Mouse (Mus musculus) midbrain, embryonic 16.5 days (tissue): ENCODE results near the gene Adm. TPM values are rescaled to one million over a fixed set of nuclear protein-coding genes. Genes with fewer than 3 reads are reported as not detected.

Experiments used
- ATAC-seq: fragments of 200-750 bp; cut with Nextera tagmentation; 2 replicates; pipeline ENCODE4 v1.8.0; 2017; ENCODE audit warnings: moderate TSS enrichment
- H3K27ac ChIP-seq: fragments of 300-500 bp; sonication (generic); 2 replicates; pipeline ENCODE4 v1.5.1; 2014; ENCODE audit warnings: mild to moderate bottlenecking, low read length, mixed read lengths
- H3K27me3 ChIP-seq: fragments of 300-500 bp; sonication (generic); 2 replicates; pipeline ENCODE4 v1.6.1; 2014; ENCODE audit warnings: low read depth, low read length, mixed read lengths; ENCODE audit not compliant: control insufficient read depth, insufficient read depth
- H3K36me3 ChIP-seq: fragments of 300-500 bp; sonication (generic); 2 replicates; pipeline ENCODE4 v1.6.1; 2014; ENCODE audit warnings: mild to moderate bottlenecking, low read length, moderate library complexity, mixed read lengths; ENCODE audit not compliant: control insufficient read depth, insufficient read depth
- H3K4me1 ChIP-seq: fragments of 300-500 bp; sonication (generic); 2 replicates; pipeline ENCODE4 v1.6.1; 2014; ENCODE audit warnings: mild to moderate bottlenecking, low read length, mixed read lengths; ENCODE audit not compliant: control insufficient read depth, insufficient read depth
- H3K4me2 ChIP-seq: fragments of 300-500 bp; sonication (generic); 2 replicates; pipeline ENCODE4 v1.6.1; 2014; ENCODE audit warnings: mild to moderate bottlenecking, low read length, mixed read lengths
- H3K4me3 ChIP-seq: fragments of 300-500 bp; sonication (generic); 2 replicates; pipeline ENCODE4 v1.5.1; 2014; ENCODE audit warnings: low read depth, mild to moderate bottlenecking, low read length, moderate library complexity, mixed read lengths
- H3K9ac ChIP-seq: fragments of 300-500 bp; sonication (generic); 2 replicates; pipeline ENCODE4 v1.6.1; 2014; ENCODE audit warnings: low read depth, low read length, mixed read lengths
- H3K9me3 ChIP-seq: fragments of 300-500 bp; sonication (generic); replicated peaks from 2 replicates; pipeline ENCODE4 v1.6.1; 2014; ENCODE audit warnings: mild to moderate bottlenecking, low read length, mixed read lengths; ENCODE audit not compliant: control insufficient read depth, poor library complexity, severe bottlenecking
- WGBS: fragments of 180-500 bp; shearing (Covaris S2); extraction: QIAGEN DNeasy Blood & Tissue Kit; methylation state at CpG from one replicate; pipeline ENCODE4 v1.1.7; 2014; 5-methylcytosine and 5-hydroxymethylcytosine counted together
- polyA plus RNA-seq: library from polyadenylated mRNA; unstranded; fragments of >200 nt; fragmentation: Nextera tagmentation; extraction: Ambion mirVana; gene quantifications from 2 replicates; pipeline ENCODE4 v1.2.1, GENCODE M21; 2015

Adm gene
- polyA plus RNA-seq, 1 experiment from 2014 or later = 4.9 TPM

GRCm38 (mm10) chr7:110613381-110614132 is 13.9 kb upstream of the Adm start:
- Histone ChIP-seq H3K4me1 (peaks cover 25% of the 10 kb centered on the region), H3K4me3 (peak overlapping the region; percentile 97), H3K27ac (peak overlapping the region; percentile 98), H3K9me3 (no peaks in the 10 kb centered on the region), H3K36me3 (no peaks in the 10 kb centered on the region), H3K27me3 (peaks cover 3% of the 10 kb centered on the region), H3K4me2 (peak overlapping the region; percentile 77), H3K9ac (peak overlapping the region; percentile 98)
- ATAC-seq = 0 out of 2 replicates have a peak, but pooled peaks have one; percentile 22
- WGBS = 3% methylated on average over 17 of the region's 17 CpGs

- Histone ChIP-seq H3K27me3 (peaks cover 3% of the 10 kb centered on the region), H3K27ac (peak within 1 kb of the TSS; percentile 98), H3K9ac (peak within 1 kb of the TSS; percentile 98), H3K4me3 (peak within 1 kb of the TSS; percentile 97), H3K4me2 (peak within 1 kb of the TSS; percentile 77), H3K36me3 (no peaks in the 10 kb centered on the region), H3K9me3 (no peaks in the 10 kb centered on the region), H3K4me1 (peaks cover 25% of the 10 kb centered on the region)
- under 1% methylated on average over 92 of the region's 127 CpGs for WGBS
- ATAC-seq = peak; percentile 89
Observed at GRCm38 (mm10) chr7:110614133-110615063, 13.1 kb upstream of the Adm start, which contains the start of gene Sbf2. Gene Sbf2 (minus strand): TSS chr7:110614922.

GRCm38 (mm10) chr7:110615151-110615631 is 12.3 kb upstream of the Adm start:
- under 1% methylated on average over 19 of the region's 20 CpGs for WGBS
- Histone ChIP-seq H3K9ac (peak overlapping the region; percentile 98), H3K4me3 (peak overlapping the region; percentile 97), H3K4me1 (peaks cover 25% of the 10 kb centered on the region), H3K36me3 (no peaks in the 10 kb centered on the region), H3K27ac (peak overlapping the region; percentile 98), H3K27me3 (peaks cover 3% of the 10 kb centered on the region), H3K4me2 (peak overlapping the region; percentile 74), H3K9me3 (no peaks in the 10 kb centered on the region)
- peak; percentile 33; the same call in 1 of the 2 replicates for ATAC-seq

GRCm38 (mm10) chr7:110615792-110616191 is 11.7 kb upstream of the Adm start:
- Histone ChIP-seq H3K27ac (no peak overlapping the region), H3K4me1 (peaks cover 25% of the 10 kb centered on the region), H3K9me3 (no peaks in the 10 kb centered on the region), H3K36me3 (no peaks in the 10 kb centered on the region), H3K4me3 (no peak overlapping the region), H3K27me3 (peaks cover 5% of the 10 kb centered on the region), H3K4me2 (peak overlapping the region; percentile 74; the same call in 1 of the 2 replicates), H3K9ac (no peak overlapping the region)
- no peak for ATAC-seq
- 14% methylated on average over 11 of the region's 11 CpGs for WGBS

GRCm38 (mm10) chr7:110619086-110619611 is 8.3 kb upstream of the Adm start:
- WGBS = 53% methylated on average over 9 of the region's 9 CpGs
- no peak for ATAC-seq
- Histone ChIP-seq H3K9me3 (no peaks in the 10 kb centered on the region), H3K4me1 (peaks cover 3% of the 10 kb centered on the region; the same call in 1 of the 2 replicates), H3K4me3 (no peak overlapping the region), H3K27ac (no peak overlapping the region), H3K4me2 (no peak overlapping the region), H3K36me3 (no peaks in the 10 kb centered on the region), H3K9ac (no peak overlapping the region), H3K27me3 (peaks cover 5% of the 10 kb centered on the region)

- Histone ChIP-seq H3K36me3 (no peaks in the 10 kb centered on the region), H3K9me3 (no peaks in the 10 kb centered on the region), H3K9ac (no peak overlapping the region), H3K4me1 (peaks cover 21% of the 10 kb centered on the region; the same call in 1 of the 2 replicates), H3K27ac (no peak overlapping the region), H3K4me2 (no peak overlapping the region), H3K27me3 (peaks cover 22% of the 10 kb centered on the region), H3K4me3 (no peak overlapping the region)
- 65% methylated on average over 2 of the region's 2 CpGs for WGBS
- ATAC-seq = no peak
Observed at GRCm38 (mm10) chr7:110624067-110624466, 3.4 kb upstream of the Adm start.

- Histone ChIP-seq H3K27ac (no peak overlapping the region), H3K9me3 (no peaks in the 10 kb centered on the region), H3K9ac (no peak overlapping the region), H3K4me1 (peaks cover 26% of the 10 kb centered on the region), H3K4me3 (no peak overlapping the region), H3K27me3 (peaks cover 28% of the 10 kb centered on the region), H3K4me2 (no peak overlapping the region), H3K36me3 (no peaks in the 10 kb centered on the region)
- WGBS = 87% methylated on average over 13 of the region's 13 CpGs
- ATAC-seq = no peak
Observed at GRCm38 (mm10) chr7:110624961-110625360, 2.5 kb upstream of the Adm start.

GRCm38 (mm10) chr7:110625489-110625888 is 2.0 kb upstream of the Adm start:
- H3K4me2 ChIP-seq = no peak overlapping the region
- ATAC-seq = no peak
- WGBS = 63% methylated on average over 10 of the region's 10 CpGs
- no peaks in the 10 kb centered on the region for H3K36me3 ChIP-seq
- no peak overlapping the region for H3K4me3 ChIP-seq
- peaks cover 28% of the 10 kb centered on the region for H3K27me3 ChIP-seq
- H3K9me3 ChIP-seq = no peaks in the 10 kb centered on the region
- H3K4me1 ChIP-seq = peaks cover 30% of the 10 kb centered on the region
- no peak overlapping the region for H3K27ac ChIP-seq
- H3K9ac ChIP-seq = no peak overlapping the region
